Mouse (Mus musculus) naive thymus-derived CD4-positive, alpha-beta T cell, adult 2 months (primary cell): Measurements from ENCODE around the gene Zbtb20.

Experiments
- DNase-seq: peaks from one replicate; pipeline ENCODE4 v3.0.0-alpha.2; 2011; ENCODE audit warnings: low read depth

Gene Zbtb20

DNA sequence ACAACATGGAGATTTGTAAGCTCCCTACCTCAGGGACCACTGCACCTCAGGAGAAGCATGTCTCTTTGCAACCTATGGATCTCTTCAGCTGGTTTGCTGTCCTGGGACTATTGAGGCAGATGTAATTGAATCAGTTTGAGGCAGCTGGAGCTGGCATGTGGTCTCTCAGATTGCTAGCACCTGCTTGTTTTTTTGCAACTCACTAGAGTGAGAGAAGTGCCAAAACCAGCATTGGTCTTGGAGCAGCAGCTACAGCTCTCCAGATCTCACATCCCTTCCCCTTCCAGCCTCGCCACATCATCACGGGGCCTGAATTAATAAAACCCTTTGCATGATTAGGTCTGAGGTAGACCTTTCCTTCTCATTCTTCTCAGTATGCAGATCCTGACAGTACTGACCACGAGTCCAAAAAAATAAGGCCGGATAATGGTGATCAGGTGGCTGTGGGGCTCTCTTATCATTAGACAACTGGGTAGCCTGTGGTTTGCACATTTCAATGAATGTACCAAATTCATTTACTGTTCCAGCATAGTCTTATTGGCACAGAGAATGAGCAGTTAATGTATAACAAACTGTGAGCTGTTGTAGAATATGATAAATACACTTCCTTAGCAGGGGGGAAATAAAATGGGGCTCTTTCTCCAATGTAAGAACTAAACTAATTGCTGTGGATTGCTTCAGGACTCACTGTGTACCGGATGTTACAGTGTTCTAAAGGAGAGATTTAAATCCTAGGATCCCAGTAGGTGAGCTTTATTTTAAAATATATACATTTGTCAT, 205.4 kb downstream of the Zbtb20 start:
- DNase-seq: no peak

DNA sequence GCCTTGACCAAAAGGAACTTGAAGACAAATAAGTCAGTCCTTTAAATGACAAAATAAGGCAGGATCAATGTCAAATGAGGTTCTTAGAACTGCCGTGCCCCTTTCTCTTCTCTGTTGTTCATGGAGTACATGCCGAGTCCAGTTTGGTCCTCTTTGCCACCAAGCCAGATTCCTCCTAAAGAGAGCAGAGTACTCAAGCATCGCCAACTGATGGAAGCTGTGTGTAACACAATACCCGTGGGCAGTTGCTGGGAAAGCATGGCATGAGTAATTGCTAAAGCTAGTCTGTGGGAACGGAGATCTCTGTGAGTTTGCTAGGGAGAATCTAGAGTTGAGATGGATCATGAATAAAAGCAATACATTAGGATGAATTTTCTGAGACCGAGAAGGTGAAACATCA, 206.3 kb downstream of the Zbtb20 start:
- DNase-seq: no peak

DNA sequence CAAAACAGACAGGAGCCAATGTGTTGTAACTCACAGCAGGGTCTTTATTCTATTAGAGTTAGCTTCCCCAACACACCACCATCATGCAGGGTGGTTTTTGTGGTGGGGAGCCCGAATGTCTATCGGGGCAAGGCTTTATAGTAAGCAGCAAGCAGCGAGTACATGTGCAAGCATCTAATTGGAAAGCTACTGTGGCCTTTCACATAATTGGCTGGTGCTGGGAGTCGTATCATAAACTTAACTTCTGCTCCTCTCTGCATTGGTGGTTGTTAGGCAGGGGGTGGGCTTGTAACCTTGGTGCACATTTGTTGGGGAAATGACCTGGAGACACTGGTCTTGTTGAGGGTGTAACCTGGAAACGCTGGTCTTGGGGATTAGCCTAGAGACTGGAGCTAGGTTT, 207.1 kb downstream of the Zbtb20 start:
- no peak for DNase-seq

DNA sequence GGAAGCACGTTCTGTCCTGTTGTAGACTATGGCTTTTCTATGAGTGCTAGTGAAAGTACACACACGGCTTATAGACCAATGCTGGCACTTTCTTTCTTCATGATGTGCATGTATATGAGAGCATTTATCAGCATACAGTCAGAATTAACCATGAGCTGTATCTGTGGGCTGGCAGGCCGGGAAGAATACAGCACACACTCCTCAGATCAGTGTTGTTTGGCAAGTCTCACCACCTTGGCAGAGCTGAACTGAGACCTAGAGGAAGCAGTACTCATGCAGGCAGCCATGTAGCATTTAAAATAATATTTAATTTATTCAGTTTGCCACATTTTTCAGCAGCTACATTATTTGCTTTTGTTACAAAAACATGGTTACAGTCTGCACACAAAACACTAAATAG, 214.5 kb downstream of the Zbtb20 start:
- DNase-seq: no peak

DNA sequence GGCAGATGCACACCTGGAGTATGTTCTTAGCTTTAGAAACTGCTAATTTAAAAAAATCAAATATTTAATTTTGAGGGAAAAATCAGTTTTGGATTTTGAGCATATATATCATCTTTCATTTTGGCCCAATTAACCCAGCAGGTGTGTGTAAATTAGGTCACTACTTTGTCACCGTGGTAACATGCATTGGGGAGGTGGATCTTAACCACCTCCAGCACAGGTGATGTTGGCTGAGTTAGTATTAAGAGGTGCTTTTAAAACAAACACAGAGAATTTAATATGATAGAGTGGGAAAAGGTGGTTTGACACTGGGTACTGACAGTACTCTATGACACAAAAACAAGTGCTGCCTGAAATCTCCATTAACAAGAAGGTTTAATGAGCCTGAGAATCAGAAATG, 218.5 kb downstream of the Zbtb20 start:
- DNase-seq: no peak

DNA sequence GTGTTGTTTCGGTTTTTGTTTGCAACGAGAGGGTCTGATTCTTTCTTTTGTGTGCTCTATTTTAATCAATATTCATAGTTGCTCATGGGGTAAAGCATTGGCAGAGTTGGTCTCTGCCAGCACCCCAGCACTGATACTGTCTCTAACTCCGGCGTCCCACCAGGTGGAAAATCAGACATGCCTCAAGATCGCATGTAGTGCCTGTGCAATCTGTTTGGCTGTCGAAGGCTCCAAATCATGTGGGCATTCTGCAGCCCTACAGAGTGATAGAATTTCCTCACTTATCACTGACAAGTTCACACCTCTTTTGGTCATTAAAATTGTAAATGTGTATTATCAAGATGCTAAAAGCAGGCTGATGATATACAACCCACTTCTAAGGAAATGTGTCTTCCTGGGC, 219.1 kb downstream of the Zbtb20 start:
- DNase-seq: no peak

DNA sequence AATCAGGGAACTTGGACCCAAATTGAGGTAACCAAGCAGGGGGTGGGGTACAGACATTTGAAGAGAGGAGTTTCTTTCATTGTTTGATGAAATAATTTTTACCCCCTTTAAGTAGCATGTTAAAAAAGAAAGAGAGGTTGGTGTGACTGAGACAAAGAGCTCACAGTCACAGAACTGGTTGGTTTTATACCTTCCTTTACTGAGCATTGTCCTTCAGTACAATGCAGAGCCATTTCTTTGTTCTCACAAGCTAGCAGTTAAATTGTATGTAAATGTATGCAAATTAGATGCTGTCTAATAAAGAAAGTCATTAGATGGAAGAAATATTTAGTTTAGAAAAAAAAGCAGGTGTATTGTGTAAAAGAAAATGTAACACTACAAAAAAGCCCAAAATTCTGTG, 220.4 kb downstream of the Zbtb20 start:
- DNase-seq: no peak

DNA sequence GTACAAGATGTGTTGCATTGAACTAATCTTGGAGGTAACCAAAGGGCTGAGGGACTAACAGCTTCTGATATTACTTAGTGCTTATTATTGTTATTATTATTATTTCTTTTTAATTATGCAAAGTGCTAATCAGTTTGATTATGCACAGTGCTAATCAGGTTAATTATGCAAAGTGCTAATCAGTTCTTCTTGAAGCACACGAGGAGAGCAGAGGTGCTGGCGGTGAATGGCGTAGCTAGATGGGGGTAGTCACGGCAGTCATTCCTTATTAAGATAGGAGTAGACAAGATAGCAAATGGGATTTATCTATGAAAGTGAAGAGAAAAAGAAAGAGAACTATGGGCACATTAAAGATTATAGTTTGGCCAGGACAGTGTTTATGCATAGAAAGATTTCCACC, 222.5 kb downstream of the Zbtb20 start:
- DNase-seq: no peak

DNA sequence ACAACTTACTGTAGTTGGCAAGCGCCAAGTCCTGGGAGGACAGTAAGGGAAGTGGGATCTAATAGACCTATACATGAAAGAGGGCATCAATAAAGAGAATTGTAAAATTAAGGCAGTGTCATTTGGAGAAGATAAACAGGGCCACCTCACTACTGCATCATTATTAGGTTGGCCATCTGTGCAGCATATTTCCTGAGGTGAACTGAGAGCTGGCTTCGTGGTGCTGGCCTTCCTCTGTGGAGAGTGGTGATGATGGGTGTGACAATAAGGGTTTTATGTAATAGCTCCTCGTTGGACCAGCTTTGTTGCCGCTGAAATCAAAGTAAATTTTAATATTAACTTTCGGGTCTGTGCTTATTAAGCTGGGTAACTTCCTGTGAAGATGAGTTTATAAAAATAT, 223.0 kb downstream of the Zbtb20 start:
- DNase-seq: no peak

DNA sequence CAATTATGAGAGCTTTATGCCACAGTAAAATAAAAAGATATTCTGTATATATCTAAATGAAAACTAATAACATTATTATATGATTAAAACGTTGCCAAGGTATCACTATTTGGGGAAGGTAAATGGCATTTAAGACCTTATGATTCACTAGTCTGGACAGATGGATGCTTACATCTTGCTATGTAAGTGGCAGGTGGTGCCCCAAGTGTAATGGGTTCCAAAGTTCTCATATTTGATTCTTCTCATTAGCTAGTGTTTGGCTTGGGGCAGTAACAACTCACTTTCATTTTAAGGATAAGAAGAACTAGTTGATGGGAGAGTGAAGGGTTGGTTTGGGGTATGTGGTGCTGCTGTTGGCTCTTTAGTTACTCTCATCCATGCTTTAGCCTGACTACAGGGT, 235.6 kb downstream of the Zbtb20 start:
- no peak for DNase-seq

DNA sequence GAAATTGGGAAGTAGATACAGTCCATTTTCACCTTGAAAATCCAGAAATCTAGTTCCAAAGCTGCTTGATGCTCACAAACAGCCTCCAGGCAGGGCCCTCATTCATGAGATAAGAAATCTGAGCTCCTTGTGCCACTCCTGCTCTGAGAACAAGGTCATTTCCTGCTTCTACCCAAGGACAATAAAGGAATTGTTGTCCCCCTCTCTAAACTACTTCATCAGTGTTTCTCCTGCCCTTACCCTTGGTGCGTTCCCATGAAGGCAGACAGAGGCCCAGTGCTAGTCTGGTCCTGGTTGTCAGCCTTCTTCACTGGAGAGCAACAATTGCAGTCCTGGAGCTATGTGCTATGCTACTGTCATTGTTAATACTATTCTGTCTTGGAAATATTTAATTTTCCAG, 238.3 kb downstream of the Zbtb20 start:
- no peak for DNase-seq

DNA sequence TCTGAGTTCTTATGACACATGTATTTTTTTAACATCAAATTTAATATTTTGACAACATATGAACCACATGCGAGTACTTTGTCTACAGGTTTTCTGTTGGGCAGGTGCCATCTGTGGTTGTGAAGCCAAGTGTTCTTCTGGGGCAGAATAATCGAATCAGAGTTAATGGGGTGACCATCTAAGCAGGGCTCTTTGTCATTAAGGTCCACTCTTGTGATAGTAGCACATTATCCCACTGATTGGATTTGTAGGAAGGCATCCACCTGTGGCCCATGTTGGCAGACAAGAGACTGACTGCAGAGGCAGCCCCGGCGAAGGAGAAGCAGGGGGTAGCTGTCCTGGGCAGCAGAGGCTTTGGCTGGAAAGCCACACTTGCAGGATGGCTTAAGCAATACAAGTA, 254.3 kb downstream of the Zbtb20 start:
- no peak for DNase-seq

DNA sequence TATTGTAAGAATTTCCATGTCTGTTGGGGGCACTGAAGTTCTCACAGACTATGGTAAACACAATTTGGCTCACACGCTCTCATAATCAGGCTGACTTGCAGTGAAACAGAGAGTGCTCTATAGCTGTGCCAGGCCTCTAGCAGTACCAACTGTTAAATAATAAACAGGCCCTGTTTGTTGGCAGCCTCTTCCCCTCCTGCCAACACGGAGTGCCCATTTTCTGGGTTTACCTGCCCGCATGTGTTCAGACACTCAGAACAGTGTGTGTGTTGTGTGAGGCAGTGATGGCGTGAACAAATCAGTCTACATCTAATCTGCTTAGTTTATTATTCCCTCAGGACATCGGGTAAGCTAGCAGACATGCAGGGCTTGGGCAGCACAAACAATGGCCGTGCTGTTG, 254.9 kb downstream of the Zbtb20 start:
- DNase-seq: no peak

DNA sequence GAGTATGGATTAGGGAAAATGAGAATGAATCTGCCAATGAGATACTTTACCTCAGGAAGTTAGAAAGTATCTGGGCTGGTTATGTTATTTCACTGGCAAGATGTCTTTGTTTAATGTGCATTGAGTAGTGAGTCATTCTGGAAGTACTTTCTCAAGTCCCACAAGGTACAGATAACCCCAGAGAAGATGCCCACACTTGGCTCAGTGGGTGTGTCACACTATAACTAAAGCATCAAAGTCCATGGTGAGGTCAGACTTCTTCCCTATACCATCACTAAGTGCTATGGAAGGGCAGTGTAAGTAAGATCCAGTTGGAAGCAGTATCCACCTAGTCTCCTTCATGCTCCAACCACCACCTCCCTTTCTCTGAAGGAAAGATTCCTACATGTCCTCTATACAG, 255.4 kb downstream of the Zbtb20 start:
- DNase-seq: no peak

DNA sequence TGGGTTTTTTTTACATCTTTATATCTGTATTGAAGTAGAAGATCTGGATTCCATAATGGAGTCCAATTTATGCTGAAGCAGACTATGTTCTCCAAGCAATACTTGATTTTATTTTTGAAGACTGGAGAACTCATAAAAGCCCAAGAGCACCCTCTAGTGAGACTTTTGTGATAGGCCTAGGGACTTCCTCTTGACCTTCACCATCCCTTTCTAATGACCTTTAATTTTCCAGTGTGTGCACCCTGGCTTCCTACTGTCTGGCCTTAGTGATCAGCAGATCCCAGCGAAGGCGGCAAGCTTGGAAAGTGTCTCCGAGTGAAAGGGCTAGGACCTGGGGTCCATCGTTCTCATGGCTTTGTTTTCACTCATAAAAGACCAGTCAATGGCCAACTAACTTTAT, 292.8 kb downstream of the Zbtb20 start:
- peak; percentile 22 for DNase-seq

DNA sequence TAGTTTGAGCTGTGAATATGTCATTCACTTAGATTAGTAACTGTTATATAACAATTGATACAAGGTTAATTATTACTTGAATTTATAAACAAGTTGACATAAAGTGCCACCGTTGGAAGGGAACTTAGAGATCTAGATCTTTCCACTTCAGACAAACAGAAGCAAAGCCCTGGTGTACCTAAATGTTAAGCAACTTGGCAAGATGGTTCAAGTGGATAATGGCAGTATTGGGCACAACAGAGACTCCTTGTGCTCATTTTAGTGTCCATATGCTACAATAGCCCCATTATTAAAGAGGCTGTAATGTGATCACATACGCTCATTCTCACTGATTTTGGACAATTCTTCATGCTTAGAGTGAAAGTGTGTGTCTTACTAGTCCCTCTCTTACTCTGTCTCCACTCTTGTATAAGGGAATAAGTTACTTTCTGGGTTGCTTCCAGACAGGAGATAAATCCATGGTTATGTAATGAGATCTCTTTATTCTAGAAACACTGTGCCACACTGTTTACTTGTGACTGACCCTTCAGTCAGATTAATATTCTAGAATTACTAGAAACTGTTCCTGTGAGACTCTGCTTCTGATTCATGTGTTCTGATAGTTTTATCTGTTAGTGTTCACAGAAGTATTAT, 293.7 kb downstream of the Zbtb20 start:
- DNase-seq: no peak

DNA sequence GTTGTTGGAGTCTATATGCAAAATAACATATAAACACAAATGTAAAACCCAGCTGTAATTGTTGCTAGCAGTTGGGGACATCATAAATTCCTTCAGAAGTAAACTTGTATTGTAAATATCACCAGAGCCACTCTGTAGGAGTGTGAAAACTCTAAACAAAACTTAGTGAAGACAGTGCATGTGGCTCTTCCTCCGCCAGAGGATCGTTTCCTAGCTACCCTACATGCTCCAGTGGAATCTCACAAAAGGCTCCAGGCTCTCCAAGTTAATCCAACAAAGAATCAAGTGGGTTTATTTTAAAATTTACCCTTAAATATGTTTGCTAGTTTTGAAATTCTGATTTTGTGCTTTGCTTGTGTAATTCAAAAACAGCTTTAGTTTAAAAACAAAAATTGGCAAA, 296.5 kb downstream of the Zbtb20 start:
- no peak for DNase-seq

DNA sequence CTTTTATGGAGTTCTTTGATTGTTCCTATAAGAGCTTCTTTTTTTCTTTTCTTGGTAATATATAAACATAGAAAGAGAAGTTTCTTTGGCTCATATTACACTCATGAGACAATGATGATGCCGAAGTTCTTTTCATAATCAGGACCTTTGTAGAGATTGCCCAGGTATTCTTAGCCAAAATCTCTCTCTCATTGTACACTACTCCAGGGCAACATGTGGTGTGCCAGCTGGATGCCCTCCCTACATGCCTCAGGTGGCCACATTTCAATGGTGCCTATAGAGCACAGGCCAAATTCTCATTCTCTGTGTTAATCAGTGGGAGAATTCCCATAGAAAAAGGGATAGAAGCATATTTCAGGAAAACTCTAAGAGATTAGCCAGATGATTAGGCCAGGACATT, 297.2 kb downstream of the Zbtb20 start:
- no peak for DNase-seq

DNA sequence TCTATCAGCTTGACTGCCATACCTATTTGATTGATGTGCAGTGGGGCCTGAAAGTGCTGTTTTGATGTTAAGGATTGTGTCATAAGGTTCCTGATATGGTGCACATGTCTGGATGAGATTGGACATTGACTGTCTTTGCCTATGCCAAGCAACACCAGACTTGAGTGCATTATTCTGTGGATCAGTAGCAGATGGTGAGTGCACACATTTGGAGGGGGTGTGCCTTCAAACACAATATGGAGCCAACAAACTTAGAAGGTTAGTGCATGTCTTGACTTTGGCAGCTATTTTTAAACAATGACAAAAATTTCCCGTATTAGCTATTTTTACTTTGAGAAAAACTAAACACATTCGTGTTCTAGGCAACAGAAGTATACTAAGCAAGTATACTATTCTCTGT, 299.1 kb downstream of the Zbtb20 start:
- DNase-seq: no peak

DNA sequence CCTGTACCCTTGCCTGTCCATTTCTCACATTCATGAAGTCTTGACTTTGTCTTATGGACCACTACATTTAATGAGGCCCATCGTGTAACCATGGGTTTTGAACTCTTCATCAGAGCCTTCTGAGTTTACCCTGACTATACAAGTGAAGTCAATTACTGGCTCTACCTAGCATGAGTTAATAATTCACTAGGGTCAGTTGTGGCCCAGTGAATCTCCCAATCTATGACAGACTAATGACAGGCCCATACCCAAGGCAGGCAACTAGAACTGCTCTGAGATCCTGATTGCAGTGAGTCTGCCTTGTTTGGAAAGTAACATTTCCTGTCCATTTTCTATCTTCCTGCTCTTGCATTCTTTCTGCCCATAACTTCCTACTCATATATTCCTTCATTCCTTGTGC, 305.4 kb downstream of the Zbtb20 start:
- DNase-seq: no peak

DNA sequence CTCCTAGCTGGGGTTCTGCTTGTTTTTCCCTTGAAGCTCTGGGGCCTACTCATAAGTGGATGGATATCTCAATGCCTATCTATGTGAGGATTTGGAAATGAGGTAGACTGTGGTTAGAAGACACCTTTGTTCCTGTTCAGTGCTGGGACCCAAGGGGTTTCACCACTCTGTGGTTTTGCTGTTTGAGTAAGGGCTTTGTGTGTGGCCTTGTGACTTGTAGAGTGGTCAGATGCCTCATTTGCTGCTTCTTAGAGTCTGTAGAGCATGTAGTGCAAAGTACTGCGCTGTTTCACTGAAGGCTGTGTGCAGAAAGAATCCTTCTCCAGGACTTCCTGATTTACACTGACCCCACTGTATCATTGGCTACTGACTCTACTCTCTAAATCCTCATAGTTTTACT, 314.7 kb downstream of the Zbtb20 start:
- DNase-seq: no peak

DNA sequence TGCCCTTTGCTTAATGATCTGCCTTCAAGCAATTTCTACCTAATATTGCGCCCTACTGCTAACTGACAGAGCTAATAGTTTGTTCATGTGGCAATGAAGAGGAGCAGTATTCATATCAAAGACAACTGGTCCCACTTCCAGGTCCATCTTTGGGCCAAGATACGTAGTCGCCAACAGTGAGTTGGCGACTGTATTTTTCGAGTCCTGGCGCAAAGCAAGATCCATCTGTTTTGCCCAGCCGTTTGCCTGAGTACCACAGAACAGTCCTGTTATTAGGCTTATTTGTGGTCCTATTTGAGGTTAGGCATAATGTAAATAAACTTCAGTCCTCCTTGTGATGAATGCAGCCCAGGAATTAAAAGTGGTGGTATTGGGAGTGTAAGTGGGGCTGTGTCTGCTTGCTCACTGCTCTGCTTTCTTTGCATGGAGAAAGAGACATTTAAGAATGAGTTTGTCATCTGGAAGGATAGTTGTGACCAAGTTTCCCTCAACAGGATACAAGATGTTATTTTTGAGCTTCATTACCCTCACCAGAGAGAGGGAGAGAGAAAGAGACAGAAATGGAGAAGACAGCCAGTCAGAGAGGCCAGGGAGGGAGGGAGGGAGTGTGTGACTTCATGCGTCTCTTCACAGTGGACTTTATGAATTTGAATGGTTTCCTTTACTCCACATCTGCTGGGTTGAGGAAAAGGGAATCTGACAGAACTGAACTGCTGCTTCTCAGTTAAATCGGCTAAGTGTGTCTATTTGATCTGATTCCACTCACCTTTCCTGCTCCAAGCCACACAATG, 315.6 kb downstream of the Zbtb20 start:
- DNase-seq: no peak

DNA sequence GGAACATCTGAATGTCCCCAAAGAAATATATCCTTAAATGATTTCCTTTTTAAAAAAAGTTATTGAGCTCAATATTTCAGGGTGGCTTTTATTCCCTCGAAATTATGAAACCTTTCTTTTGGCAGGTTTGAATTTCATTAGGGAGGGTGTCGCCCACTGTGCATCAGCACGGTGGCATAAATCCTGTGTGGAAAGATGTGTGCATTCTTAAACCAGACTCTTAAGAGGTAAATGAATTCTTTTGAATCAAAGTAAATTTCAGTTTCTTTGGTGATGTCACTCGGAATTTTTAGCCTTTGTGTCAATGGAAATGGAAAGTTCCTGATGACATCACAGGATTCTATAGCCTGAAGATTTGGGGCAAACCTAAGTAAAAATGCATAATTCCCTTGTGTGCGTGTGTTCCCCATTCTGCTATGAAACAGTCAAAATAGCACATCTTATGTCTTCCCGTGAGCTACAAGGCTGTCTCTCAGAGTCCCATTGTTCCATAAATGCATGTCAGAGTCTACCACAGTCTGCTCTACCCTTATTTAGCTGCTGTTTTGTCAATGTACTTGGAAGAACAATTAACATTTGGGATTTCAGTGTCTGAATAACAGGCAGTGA, 318.1 kb downstream of the Zbtb20 start:
- no peak for DNase-seq
